Mouse (Mus musculus) forebrain, embryonic 11.5 days (tissue): ENCODE data around the gene Pbld1. TPM values are rescaled to one million over a fixed set of nuclear protein-coding genes. Genes with fewer than 3 reads are reported as not detected.

Experiments
- ATAC-seq: fragments of 200-750 bp; cut with Nextera tagmentation; replicated peaks from 2 replicates; pipeline ENCODE4 v1.8.0; 2017; ENCODE audit warnings: moderate TSS enrichment; ENCODE audit not compliant: low FRiP score
- DNase-seq: peaks from one replicate; pipeline ENCODE4 v3.0.0-alpha.2; 2017; ENCODE audit warnings: low spot score
- H3K27ac ChIP-seq: fragments of 300-500 bp; sonication (generic); 2 replicates; pipeline ENCODE4 v1.5.1; 2014; ENCODE audit warnings: low read depth, low read length
- H3K27me3 ChIP-seq: fragments of 300-500 bp; sonication (generic); 2 replicates; pipeline ENCODE4 v1.6.1; 2014; ENCODE audit warnings: mild to moderate bottlenecking, low read length, mixed read lengths; ENCODE audit not compliant: control insufficient read depth, insufficient read depth
- H3K36me3 ChIP-seq: fragments of 300-500 bp; sonication (generic); 2 replicates; pipeline ENCODE4 v1.6.1; 2014; ENCODE audit warnings: mild to moderate bottlenecking, low read length, moderate library complexity, mixed read lengths; ENCODE audit not compliant: control insufficient read depth, insufficient read depth
- H3K4me1 ChIP-seq: fragments of 300-500 bp; sonication (generic); replicated peaks from 2 replicates; pipeline ENCODE4 v1.6.1; 2014; ENCODE audit warnings: low read length, mixed read lengths; ENCODE audit not compliant: control insufficient read depth, insufficient read depth
- H3K4me2 ChIP-seq: fragments of 300-500 bp; sonication (generic); 2 replicates; pipeline ENCODE4 v1.6.1; 2014; ENCODE audit warnings: low read depth, mild to moderate bottlenecking, low read length, moderate library complexity, mixed read lengths; ENCODE audit not compliant: severe bottlenecking
- H3K4me3 ChIP-seq: fragments of 300-500 bp; sonication (generic); 2 replicates; pipeline ENCODE4 v1.5.1; 2014; ENCODE audit warnings: low read depth, low read length
- H3K9ac ChIP-seq: fragments of 300-500 bp; sonication (generic); 2 replicates; pipeline ENCODE4 v1.6.1; 2014; ENCODE audit warnings: low read length
- H3K9me3 ChIP-seq: fragments of 300-500 bp; sonication (generic); 2 replicates; pipeline ENCODE4 v1.6.1; 2016; ENCODE audit warnings: low read length, mixed read lengths; ENCODE audit not compliant: control insufficient read depth
- WGBS: fragments of 180-500 bp; shearing (Covaris S2); extraction: QIAGEN DNeasy Blood & Tissue Kit; methylation state at CpG from one replicate; pipeline ENCODE4 v1.1.7; 2014; 5-methylcytosine and 5-hydroxymethylcytosine counted together
- polyA plus RNA-seq: library from polyadenylated mRNA; unstranded; fragments of >200 nt; fragmentation: Nextera tagmentation; extraction: Ambion mirVana; gene quantifications from 2 replicates; pipeline ENCODE4 v1.2.1, GENCODE M21; 2014

Pbld1 gene
- polyA plus RNA-seq, 1 experiment from 2014 or later, result 1.6 TPM

GRCm38 (mm10) chr10:63062696-63063095, 2.7 kb downstream of the Pbld1 start:
- H3K27me3 ChIP-seq, result no peaks in the 10 kb centered on the region
- H3K9ac ChIP-seq, result no peak overlapping the region
- no peak overlapping the region for H3K27ac ChIP-seq
- H3K9me3 ChIP-seq, result no peaks in the 10 kb centered on the region
- ATAC-seq, result no peak
- no peaks in the 10 kb centered on the region for H3K36me3 ChIP-seq
- DNase-seq, result no peak
- H3K4me2 ChIP-seq, result no peak overlapping the region
- H3K4me1 ChIP-seq, result no peaks in the 10 kb centered on the region
- H3K4me3 ChIP-seq, result no peak overlapping the region
- 95% methylated on average over 5 of the region's 5 CpGs for WGBS

GRCm38 (mm10) chr10:63063365-63063764, 3.4 kb downstream of the Pbld1 start:
- H3K27me3 ChIP-seq, result no peaks in the 10 kb centered on the region
- DNase-seq (no peak), ATAC-seq (no peak)
- no peak overlapping the region for H3K4me3 ChIP-seq
- H3K4me2 ChIP-seq, result no peak overlapping the region
- WGBS, result 82% methylated on average over 7 of the region's 7 CpGs
- H3K4me1 ChIP-seq, result no peaks in the 10 kb centered on the region
- H3K9me3 ChIP-seq, result no peaks in the 10 kb centered on the region
- H3K27ac ChIP-seq, result no peak overlapping the region
- H3K36me3 ChIP-seq, result no peaks in the 10 kb centered on the region
- no peak overlapping the region for H3K9ac ChIP-seq

GRCm38 (mm10) chr10:63064516-63064915, 4.6 kb downstream of the Pbld1 start:
- Histone ChIP-seq H3K4me3 (no peak overlapping the region), H3K27me3 (no peaks in the 10 kb centered on the region), H3K4me2 (no peak overlapping the region), H3K9me3 (no peaks in the 10 kb centered on the region), H3K27ac (no peak overlapping the region), H3K36me3 (no peaks in the 10 kb centered on the region), H3K4me1 (no peaks in the 10 kb centered on the region), H3K9ac (no peak overlapping the region)
- no peak for ATAC-seq
- DNase-seq, result no peak
- 89% methylated on average over 9 of the region's 9 CpGs for WGBS

- H3K4me1 ChIP-seq, result no peaks in the 10 kb centered on the region
- DNase-seq (no peak), ATAC-seq (no peak)
- H3K9ac ChIP-seq, result no peak overlapping the region
- no peak overlapping the region for H3K4me3 ChIP-seq
- no peaks in the 10 kb centered on the region for H3K27me3 ChIP-seq
- no peaks in the 10 kb centered on the region for H3K9me3 ChIP-seq
- WGBS, result 56% methylated on average over 8 of the region's 8 CpGs
- H3K4me2 ChIP-seq, result no peak overlapping the region
- no peak overlapping the region for H3K27ac ChIP-seq
- H3K36me3 ChIP-seq, result no peaks in the 10 kb centered on the region
Observed at GRCm38 (mm10) chr10:63065561-63065960, 5.6 kb downstream of the Pbld1 start.

- no peaks in the 10 kb centered on the region for H3K4me1 ChIP-seq
- DNase-seq (peak; percentile 87), ATAC-seq (peak; percentile 79)
- no peak overlapping the region for H3K9ac ChIP-seq
- H3K4me2 ChIP-seq, result no peak overlapping the region
- WGBS, result 1% methylated on average over 5 of the region's 5 CpGs
- no peaks in the 10 kb centered on the region for H3K27me3 ChIP-seq
- no peaks in the 10 kb centered on the region for H3K36me3 ChIP-seq
- no peak overlapping the region for H3K27ac ChIP-seq
- no peak overlapping the region for H3K4me3 ChIP-seq
- H3K9me3 ChIP-seq, result no peaks in the 10 kb centered on the region
Observed at GRCm38 (mm10) chr10:63065988-63066387, 6.0 kb downstream of the Pbld1 start.

GRCm38 (mm10) chr10:63086304-63086703, 26.3 kb downstream of the Pbld1 start:
- H3K4me1 ChIP-seq, result peaks cover 3% of the 10 kb centered on the region; the same call in 1 of the 2 replicates
- H3K36me3 ChIP-seq, result no peaks in the 10 kb centered on the region
- H3K27ac ChIP-seq, result no peak overlapping the region
- H3K27me3 ChIP-seq, result no peaks in the 10 kb centered on the region
- DNase-seq (no peak), ATAC-seq (no peak)
- no peaks in the 10 kb centered on the region for H3K9me3 ChIP-seq
- no peak overlapping the region for H3K9ac ChIP-seq
- 91% methylated on average over 10 of the region's 10 CpGs for WGBS
- no peak overlapping the region for H3K4me2 ChIP-seq
- no peak overlapping the region for H3K4me3 ChIP-seq

GRCm38 (mm10) chr10:63089103-63089757, 29.3 kb downstream of the Pbld1 start:
- H3K27ac ChIP-seq, result no peak overlapping the region
- peak overlapping the region; percentile 18 for H3K4me3 ChIP-seq
- no peaks in the 10 kb centered on the region for H3K9me3 ChIP-seq
- 27% methylated on average over 8 of the region's 8 CpGs for WGBS
- no peak for DNase-seq
- H3K36me3 ChIP-seq, result no peaks in the 10 kb centered on the region
- H3K4me2 ChIP-seq, result peak overlapping the region; percentile 51
- peaks cover 3% of the 10 kb centered on the region; the same call in 1 of the 2 replicates for H3K4me1 ChIP-seq
- ATAC-seq, result no peak
- H3K9ac ChIP-seq, result no peak overlapping the region; the same call in none of the 2 replicates
- H3K27me3 ChIP-seq, result no peaks in the 10 kb centered on the region

- H3K36me3 ChIP-seq, result no peaks in the 10 kb centered on the region
- H3K9ac ChIP-seq, result peak overlapping the region; percentile 39
- no peak overlapping the region for H3K27ac ChIP-seq
- 2% methylated on average over 26 of the region's 26 CpGs for WGBS
- peak overlapping the region; percentile 51 for H3K4me2 ChIP-seq
- H3K27me3 ChIP-seq, result no peaks in the 10 kb centered on the region
- DNase-seq, result peak; percentile 55
- peaks cover 3% of the 10 kb centered on the region; the same call in 1 of the 2 replicates for H3K4me1 ChIP-seq
- H3K9me3 ChIP-seq, result no peaks in the 10 kb centered on the region
- ATAC-seq, result no peak
- peak overlapping the region; percentile 18 for H3K4me3 ChIP-seq
Observed at GRCm38 (mm10) chr10:63089758-63090571, 30.0 kb downstream of the Pbld1 start.
